Mouse (Mus musculus) stomach, embryonic 14.5 days (tissue): ENCODE measurements around the gene Polr2f. TPM values are rescaled to one million over a fixed set of nuclear protein-coding genes. Genes with fewer than 3 reads are reported as not detected.

ENCODE experiments used
- ATAC-seq: fragments of 200-750 bp; cut with Nextera tagmentation; 2 replicates; pipeline ENCODE4 v1.8.0; 2017; ENCODE audit warnings: low read depth, moderate TSS enrichment; ENCODE audit not compliant: insufficient number of reproducible peaks, insufficient read depth, low FRiP score
- H3K27ac ChIP-seq: fragments of 300-500 bp; sonication (generic); 2 replicates; pipeline ENCODE4 v1.5.1; 2014; ENCODE audit warnings: mild to moderate bottlenecking, low read length, moderate library complexity, mixed read lengths
- H3K27me3 ChIP-seq: fragments of 300-500 bp; sonication (generic); 2 replicates; pipeline ENCODE4 v1.6.1; 2014; ENCODE audit warnings: low read length, control low read depth, mixed read lengths; ENCODE audit not compliant: control insufficient read depth, insufficient read depth
- H3K36me3 ChIP-seq: fragments of 300-500 bp; sonication (generic); 2 replicates; pipeline ENCODE4 v1.6.1; 2014; ENCODE audit warnings: mild to moderate bottlenecking, control low read depth, low read length, moderate library complexity, mixed read lengths; ENCODE audit not compliant: control insufficient read depth, insufficient read depth
- H3K4me1 ChIP-seq: fragments of 300-500 bp; sonication (generic); 2 replicates; pipeline ENCODE4 v1.6.1; 2014; ENCODE audit warnings: low read length, control low read depth, mixed read lengths; ENCODE audit not compliant: control insufficient read depth, insufficient read depth
- H3K4me2 ChIP-seq: fragments of 300-500 bp; sonication (generic); replicated peaks from 2 replicates; pipeline ENCODE4 v1.6.1; 2014; ENCODE audit warnings: low read depth, low read length, control low read depth
- H3K4me3 ChIP-seq: fragments of 300-500 bp; sonication (generic); 2 replicates; pipeline ENCODE4 v1.5.1; 2014; ENCODE audit warnings: low read depth, low read length, control low read depth
- H3K9ac ChIP-seq: fragments of 300-500 bp; sonication (generic); replicated peaks from 2 replicates; pipeline ENCODE4 v1.6.1; 2014; ENCODE audit warnings: low read depth, mild to moderate bottlenecking, control low read depth, low read length, moderate library complexity, mixed read lengths
- H3K9me3 ChIP-seq: fragments of 300-500 bp; sonication (generic); 2 replicates; pipeline ENCODE4 v1.6.1; 2016; ENCODE audit warnings: low read depth, low read length, control low read depth; ENCODE audit not compliant: control insufficient read depth
- WGBS: fragments of 180-500 bp; shearing (Covaris S2); extraction: QIAGEN DNeasy Blood & Tissue Kit; methylation state at CpG from one replicate; pipeline ENCODE4 v1.1.7; 2014; 5-methylcytosine and 5-hydroxymethylcytosine counted together
- polyA plus RNA-seq: library from polyadenylated mRNA; unstranded; fragments of >200 nt; fragmentation: Nextera tagmentation; extraction: Ambion mirVana; gene quantifications from 2 replicates; pipeline ENCODE4 v1.2.1, GENCODE M21; 2014

Polr2f gene
- polyA plus RNA-seq, 1 experiment from 2014 or later = 367 TPM

- Histone ChIP-seq H3K4me3 (no peak overlapping the region), H3K27me3 (no peaks in the 10 kb centered on the region), H3K9ac (no peak overlapping the region), H3K27ac (no peak overlapping the region), H3K4me2 (no peak overlapping the region), H3K36me3 (peaks cover 35% of the 10 kb centered on the region), H3K9me3 (0 out of 2 replicates have a peak, but pooled peaks cover under 1% of the 10 kb centered on the region), H3K4me1 (no peaks in the 10 kb centered on the region)
- no peak for ATAC-seq
- WGBS = 72% methylated on average over 6 of the region's 6 CpGs
Observed at GRCm38 (mm10) chr15:79133191-79133661, 7.6 kb upstream of the Polr2f start.

DNA sequence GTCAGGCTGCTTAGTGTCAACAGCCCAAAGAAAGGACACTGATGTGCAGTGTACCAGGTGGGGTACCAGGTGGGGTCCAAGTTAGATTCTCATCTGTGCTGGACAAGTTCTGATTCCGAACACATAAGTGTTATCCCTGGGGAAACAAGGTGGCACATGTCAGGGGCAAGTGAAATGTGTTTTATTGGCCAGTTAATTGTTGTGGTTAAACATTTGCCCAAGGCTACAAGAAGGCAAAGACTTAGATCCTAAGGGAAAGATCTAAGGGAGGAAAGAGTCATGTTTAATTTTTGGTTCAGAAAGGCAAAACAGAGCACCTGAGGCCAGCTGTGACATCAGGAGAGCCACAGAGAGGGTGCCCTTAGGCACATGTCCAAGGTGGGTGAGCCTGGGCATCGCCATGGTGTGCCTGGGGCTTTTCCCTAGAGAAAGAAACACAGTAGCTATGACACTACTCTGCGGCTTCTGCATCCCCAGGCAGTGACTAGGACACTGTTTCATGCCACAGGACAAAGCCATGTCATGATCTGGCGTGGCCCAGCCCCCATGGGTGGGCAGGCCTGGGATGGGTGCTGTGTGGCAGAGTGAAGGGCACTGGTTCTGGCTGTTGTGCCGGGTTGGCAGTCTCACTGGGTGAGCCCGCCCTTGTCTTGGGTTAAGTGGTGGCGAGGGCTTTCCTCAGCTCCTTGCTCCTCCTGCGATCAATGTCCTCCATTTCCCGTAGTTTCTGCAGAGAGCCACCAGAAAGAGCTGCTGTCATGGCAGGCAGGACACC is 6.1 kb upstream of the Polr2f start:
- H3K4me2 ChIP-seq = no peak overlapping the region
- WGBS = 90% methylated on average over 9 of the region's 9 CpGs
- H3K4me3 ChIP-seq = no peak overlapping the region
- H3K27ac ChIP-seq = no peak overlapping the region
- H3K4me1 ChIP-seq = no peaks in the 10 kb centered on the region
- no peaks in the 10 kb centered on the region for H3K27me3 ChIP-seq
- H3K9me3 ChIP-seq = no peaks in the 10 kb centered on the region
- no peak for ATAC-seq
- no peak overlapping the region for H3K9ac ChIP-seq
- peaks cover 35% of the 10 kb centered on the region for H3K36me3 ChIP-seq

GRCm38 (mm10) chr15:79135332-79135731 is 5.5 kb upstream of the Polr2f start:
- Histone ChIP-seq H3K36me3 (peaks cover 29% of the 10 kb centered on the region), H3K27ac (no peak overlapping the region), H3K4me3 (no peak overlapping the region), H3K27me3 (no peaks in the 10 kb centered on the region), H3K9ac (no peak overlapping the region), H3K9me3 (no peaks in the 10 kb centered on the region), H3K4me2 (no peak overlapping the region), H3K4me1 (no peaks in the 10 kb centered on the region; the same call in 1 of the 2 replicates)
- WGBS = 75% methylated on average over 9 of the region's 9 CpGs
- no peak for ATAC-seq

DNA sequence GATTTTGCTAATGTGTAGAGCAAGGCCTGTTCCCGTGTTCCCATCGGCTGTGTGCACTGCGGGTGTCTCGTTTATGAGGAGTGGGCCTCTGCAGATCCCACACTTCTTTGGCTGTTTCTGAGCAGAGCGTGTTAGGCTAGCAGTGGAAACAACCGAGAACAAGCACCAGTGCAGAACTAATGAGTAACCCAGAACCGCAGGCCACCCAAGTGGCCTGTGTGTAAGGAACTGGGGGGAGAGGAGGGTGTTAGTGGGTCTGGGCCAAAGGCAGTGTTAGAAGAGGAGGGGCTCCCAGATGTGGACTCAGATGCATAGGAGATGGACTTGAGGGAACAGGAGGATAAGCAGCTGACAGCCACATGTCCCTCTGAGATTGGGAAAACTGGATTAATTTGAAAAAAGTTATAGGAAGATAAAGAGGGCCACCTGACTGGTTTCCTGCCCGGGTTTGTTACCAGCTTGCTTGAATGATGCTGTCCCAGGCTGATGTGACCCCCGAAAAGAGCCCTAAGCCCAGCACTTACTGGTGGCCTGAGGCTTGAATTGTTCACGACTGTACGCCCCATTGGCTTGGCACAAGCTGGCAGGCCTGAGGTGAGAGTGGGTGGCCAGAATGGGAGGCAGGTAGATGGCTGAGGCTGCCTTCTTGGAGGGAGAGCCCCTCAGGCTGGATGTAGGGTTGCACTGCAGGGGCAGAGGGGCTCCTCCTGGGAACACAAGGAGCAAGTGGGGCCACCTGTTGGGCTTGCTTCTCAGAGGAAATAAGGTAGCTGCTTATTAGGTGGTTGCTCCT is 4.8 kb upstream of the Polr2f start:
- no peak for ATAC-seq
- Histone ChIP-seq H3K9ac (no peak overlapping the region), H3K4me3 (no peak overlapping the region), H3K36me3 (peaks cover 23% of the 10 kb centered on the region), H3K9me3 (no peaks in the 10 kb centered on the region), H3K27me3 (no peaks in the 10 kb centered on the region), H3K4me1 (peaks cover 3% of the 10 kb centered on the region; the same call in 1 of the 2 replicates), H3K27ac (no peak overlapping the region), H3K4me2 (no peak overlapping the region)
- 62% methylated on average over 11 of the region's 11 CpGs for WGBS

DNA sequence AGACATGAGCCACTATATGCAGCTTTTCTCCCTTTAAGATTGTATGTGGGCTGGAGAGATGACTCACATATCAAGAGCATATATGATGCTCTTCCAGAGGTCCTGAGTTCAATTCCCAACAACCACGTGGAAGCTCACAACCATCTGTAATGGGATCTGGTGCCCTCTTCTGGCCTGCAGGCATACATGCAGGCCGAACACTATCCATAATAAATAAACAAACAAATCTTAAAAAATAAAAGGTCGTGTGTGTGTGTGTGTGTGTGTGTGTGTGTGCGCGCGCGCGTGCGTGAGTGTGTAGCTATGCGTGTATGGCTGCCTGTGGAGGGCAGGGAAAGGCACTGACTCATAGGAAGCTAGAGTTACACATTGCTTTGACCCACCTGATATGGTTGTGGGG is 1.2 kb upstream of the Polr2f start:
- Histone ChIP-seq H3K27me3 (no peaks in the 10 kb centered on the region), H3K4me1 (peaks cover 10% of the 10 kb centered on the region; the same call in 1 of the 2 replicates), H3K27ac (no peak overlapping the region), H3K9me3 (no peaks in the 10 kb centered on the region), H3K36me3 (peaks cover 6% of the 10 kb centered on the region; the same call in 1 of the 2 replicates), H3K9ac (no peak overlapping the region), H3K4me3 (no peak overlapping the region), H3K4me2 (no peak overlapping the region)
- no peak for ATAC-seq
- WGBS = 61% methylated on average over 10 of the region's 10 CpGs

- WGBS = under 1% methylated on average over 7 of the region's 7 CpGs
- peak overlapping the region; percentile 96 for H3K4me3 ChIP-seq
Observed at GRCm38 (mm10) chr15:79141566-79141917, 733 bp downstream of the Polr2f start.

GRCm38 (mm10) chr15:79143316-79143715 is 2.5 kb downstream of the Polr2f start:
- Histone ChIP-seq H3K4me3 (no peak overlapping the region), H3K27ac (no peak overlapping the region), H3K4me1 (peaks cover 10% of the 10 kb centered on the region; the same call in 1 of the 2 replicates), H3K36me3 (peaks cover 37% of the 10 kb centered on the region), H3K4me2 (no peak overlapping the region), H3K9ac (no peak overlapping the region), H3K27me3 (no peaks in the 10 kb centered on the region), H3K9me3 (no peaks in the 10 kb centered on the region)
- 82% methylated on average over 12 of the region's 12 CpGs for WGBS
- no peak for ATAC-seq

More at GRCm38 (mm10) chr15:79141566-79141917, 733 bp downstream of the Polr2f start:
- ATAC-seq = no peak
- Histone ChIP-seq H3K27ac (no peak overlapping the region), H3K4me1 (peaks cover 10% of the 10 kb centered on the region; the same call in 1 of the 2 replicates), H3K9ac (peak overlapping the region; percentile 81), H3K36me3 (peaks cover 23% of the 10 kb centered on the region), H3K27me3 (no peaks in the 10 kb centered on the region), H3K4me2 (peak overlapping the region; percentile 97), H3K9me3 (no peaks in the 10 kb centered on the region)

DNA sequence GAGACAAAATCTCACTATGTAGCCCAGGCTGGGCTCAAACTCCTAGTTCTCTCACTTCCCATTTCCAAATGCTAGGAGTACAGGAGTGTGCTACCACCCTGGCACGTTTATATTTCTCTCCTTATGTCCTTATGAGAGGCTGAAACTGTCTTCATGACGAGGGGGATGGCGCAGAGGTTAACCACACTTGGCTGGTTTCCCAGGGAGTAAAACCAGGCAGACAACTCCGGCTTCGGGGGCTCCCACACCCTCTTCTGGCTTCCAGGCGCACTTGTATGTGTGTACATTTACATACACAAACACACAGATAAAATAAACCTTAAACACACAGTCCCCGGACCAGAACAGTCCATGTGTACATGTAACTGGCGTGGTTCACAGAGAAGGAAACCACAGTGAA is 3.2 kb downstream of the Polr2f start:
- Histone ChIP-seq H3K27me3 (no peaks in the 10 kb centered on the region), H3K9ac (no peak overlapping the region), H3K4me3 (no peak overlapping the region), H3K9me3 (no peaks in the 10 kb centered on the region), H3K4me2 (no peak overlapping the region), H3K27ac (no peak overlapping the region), H3K4me1 (peaks cover 10% of the 10 kb centered on the region; the same call in 1 of the 2 replicates), H3K36me3 (peaks cover 38% of the 10 kb centered on the region)
- WGBS = 61% methylated on average over 8 of the region's 8 CpGs
- no peak for ATAC-seq
